Mouse (Mus musculus) adrenal gland, postnatal 25 days (tissue): ENCODE data around the gene Smim13. TPM values are rescaled to one million over a fixed set of nuclear protein-coding genes. Genes with fewer than 3 reads are reported as not detected.
"Not testable (repeated sequence)": the region's sequence is repeated elsewhere in the genome, so short reads cannot be mapped to it uniquely, and the experiment has no call there.

ENCODE experiments used
- DNase-seq: peaks from one replicate; pipeline ENCODE4 v3.0.0; 2021; ENCODE audit warnings: mixed read lengths
- total RNA-seq: library from RNA; stranded (reverse); gene quantifications from 2 replicates; pipeline ENCODE4 v1.2.3, GENCODE M21; 2021

Smim13 gene
- total RNA-seq, 1 experiment from 2014 or later: 14.4 TPM

- no peak for DNase-seq
These were observed 11.4 kb upstream of the Smim13 start for GRCm38 (mm10) chr13:41238035-41238804.

- no peak for DNase-seq
These were observed 10.9 kb upstream of the Smim13 start for GRCm38 (mm10) chr13:41238805-41239130.

- no peak for DNase-seq
These were observed 8.1 kb upstream of the Smim13 start for GRCm38 (mm10) chr13:41241557-41241956.

- no peak for DNase-seq
These were observed 5.3 kb upstream of the Smim13 start for GRCm38 (mm10) chr13:41244306-41244830.

- no peak for DNase-seq
These were observed 708 bp upstream of the Smim13 start for GRCm38 (mm10) chr13:41248751-41249520.

GRCm38 (mm10) chr13:41250318-41250981 lies 806 bp downstream of the Smim13 start:
- no peak for DNase-seq

GRCm38 (mm10) chr13:41251232-41251631 lies 1.6 kb downstream of the Smim13 start:
- not testable (repeated sequence) for DNase-seq

- no peak for DNase-seq
These were observed 2.0 kb downstream of the Smim13 start for GRCm38 (mm10) chr13:41251667-41252066.

GRCm38 (mm10) chr13:41252141-41252540 lies 2.5 kb downstream of the Smim13 start:
- no peak for DNase-seq

- no peak for DNase-seq
These were observed 3.1 kb downstream of the Smim13 start for GRCm38 (mm10) chr13:41252736-41253135.

- DNase-seq: no peak
These were observed 6.5 kb downstream of the Smim13 start for GRCm38 (mm10) chr13:41256126-41256525.

- no peak for DNase-seq
These were observed 7.3 kb downstream of the Smim13 start for GRCm38 (mm10) chr13:41256962-41257361.

GRCm38 (mm10) chr13:41257851-41258250 lies 8.2 kb downstream of the Smim13 start:
- DNase-seq: no peak

GRCm38 (mm10) chr13:41261617-41262016 lies 12.0 kb downstream of the Smim13 start:
- not testable (repeated sequence) for DNase-seq

- no peak for DNase-seq
These were observed 13.8 kb downstream of the Smim13 start for GRCm38 (mm10) chr13:41263304-41264006.

GRCm38 (mm10) chr13:41267827-41268408 lies 18.3 kb downstream of the Smim13 start:
- DNase-seq: no peak

- DNase-seq: no peak
These were observed 24.4 kb downstream of the Smim13 start, which contains the start of gene Gm17364 for GRCm38 (mm10) chr13:41273927-41274650. TSS of gene Gm17364 (minus strand) at chr13:41273977.

GRCm38 (mm10) chr13:41280696-41281095 lies 31.1 kb downstream of the Smim13 start:
- no peak for DNase-seq

- peak; percentile 65 for DNase-seq
These were observed 33.6 kb downstream of the Smim13 start for GRCm38 (mm10) chr13:41283256-41283655.

GRCm38 (mm10) chr13:41285448-41285847 lies 35.8 kb downstream of the Smim13 start:
- no peak for DNase-seq

GRCm38 (mm10) chr13:41286285-41286684 lies 36.6 kb downstream of the Smim13 start:
- DNase-seq: no peak
